ENCODE assay signal across 12 mouse cellular contexts in the genomic region with DNA sequence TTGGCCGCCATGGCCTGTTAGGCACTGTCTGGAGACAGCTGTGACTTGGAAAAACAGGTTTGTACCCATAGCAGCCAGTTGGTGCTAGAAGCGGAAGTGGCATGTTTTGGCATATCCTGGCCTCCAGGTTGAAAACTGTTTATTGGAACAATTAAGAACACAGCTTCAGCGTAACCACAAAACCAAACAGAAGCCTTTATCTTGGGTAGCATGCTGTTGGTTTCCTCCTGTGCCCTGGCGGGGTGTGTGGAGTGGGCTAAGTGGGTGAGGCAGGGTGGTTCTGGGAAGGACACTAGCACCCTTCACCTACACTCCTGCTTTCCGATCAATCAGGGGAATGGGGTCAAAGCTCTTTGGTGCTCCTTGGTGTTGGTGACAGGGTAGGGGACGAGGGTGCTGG.
DNase-seq lines count a peak whose midpoint lies in the region; ATAC-seq and TF ChIP-seq lines count a peak whose summit lies in the region.
"Had no signal": no experiment of that assay in that cellular context is flagged by ENCODE, and none has a peak within 500 bp of the region (broad histone marks: within the 10 kb centered on the region; RNA-seq: fewer than 3 reads in every experiment).

No protein-coding gene starts in this region.

- no peak for DNase-seq in layer of hippocampus, adult 2 months (ENCODE audit: low spot score in 2 of 2)
- no peak for DNase-seq in layer of hippocampus, adult 9-10 months (ENCODE audit: low spot score)
- DNase-seq in naive thymus-derived CD4-positive, alpha-beta T cell, adult 2 months (ENCODE audit: low read depth): peak; percentile 68
- DNase-seq in MN1 (ENCODE audit: low spot score): no peak
- no peak for DNase-seq in retina, postnatal 1 day
- DNase-seq: adrenal gland, adult 2 months; layer of hippocampus, postnatal 36 days had no signal

- peaks cover 84% of the 10 kb centered on the region for H3K4me1 ChIP-seq in limb, embryonic 13.5 days

- H3K9me3 ChIP-seq in limb, embryonic 13.5 days: no peaks in the 10 kb centered on the region
- H3K9me3 ChIP-seq: embryonic facial prominence, embryonic 12.5 days; heart, embryonic 13.5 days had no signal

- 79% methylated on average over 6 of the region's 6 CpGs for WGBS in limb, embryonic 13.5 days

- no peak for TF ChIP-seq CTCF in layer of hippocampus, adult 2 months (conservative IDR thresholded peaks at IDR 0.05)

- peak; percentile 77 for ATAC-seq in common myeloid progenitor, adult 5-6 weeks (replicated peaks; ENCODE audit: low read depth, poor library complexity, severe bottlenecking)
- ATAC-seq in limb, embryonic 13.5 days (ENCODE audit: low FRiP score, low read depth): no peak
- ATAC-seq: lung, postnatal 0 days had no signal

- no peaks in the 10 kb centered on the region for H3K27me3 ChIP-seq in limb, embryonic 13.5 days
- H3K27me3 ChIP-seq: embryonic facial prominence, embryonic 12.5 days; heart, embryonic 13.5 days had no signal

- no peaks in the 10 kb centered on the region for H3K36me3 ChIP-seq in limb, embryonic 13.5 days
- H3K36me3 ChIP-seq: embryonic facial prominence, embryonic 12.5 days; heart, embryonic 13.5 days had no signal

- H3K4me3 ChIP-seq in layer of hippocampus, adult 2 months: no peak overlapping the region
- H3K4me3 ChIP-seq in limb, embryonic 13.5 days: no peak overlapping the region
- H3K4me3 ChIP-seq: embryonic facial prominence, embryonic 12.5 days; heart, embryonic 13.5 days had no signal

- H3K4me2 ChIP-seq in limb, embryonic 13.5 days (replicated peaks): no peak overlapping the region
- H3K4me2 ChIP-seq: embryonic facial prominence, embryonic 12.5 days; heart, embryonic 13.5 days had no signal

- 0 out of 2 replicates have a peak overlapping the region, but pooled peaks have one; percentile 4 for H3K9ac ChIP-seq in limb, embryonic 13.5 days
- H3K9ac ChIP-seq: embryonic facial prominence, embryonic 12.5 days; heart, embryonic 13.5 days had no signal

- peak overlapping the region; percentile 48 for H3K27ac ChIP-seq in layer of hippocampus, adult 2 months
- 0 out of 2 replicates have a peak overlapping the region, but pooled peaks have one; percentile 33 for H3K27ac ChIP-seq in limb, embryonic 13.5 days
- H3K27ac ChIP-seq: heart, embryonic 13.5 days had no signal
